Mouse (Mus musculus): Measurements from ENCODE around the gene Akap13. TPM values are rescaled to one million over a fixed set of nuclear protein-coding genes. Genes with fewer than 3 reads are reported as not detected.

Gene Akap13
- polyA plus RNA-seq, 1 experiment from 2014 or later, result 52.9 TPM

DNA sequence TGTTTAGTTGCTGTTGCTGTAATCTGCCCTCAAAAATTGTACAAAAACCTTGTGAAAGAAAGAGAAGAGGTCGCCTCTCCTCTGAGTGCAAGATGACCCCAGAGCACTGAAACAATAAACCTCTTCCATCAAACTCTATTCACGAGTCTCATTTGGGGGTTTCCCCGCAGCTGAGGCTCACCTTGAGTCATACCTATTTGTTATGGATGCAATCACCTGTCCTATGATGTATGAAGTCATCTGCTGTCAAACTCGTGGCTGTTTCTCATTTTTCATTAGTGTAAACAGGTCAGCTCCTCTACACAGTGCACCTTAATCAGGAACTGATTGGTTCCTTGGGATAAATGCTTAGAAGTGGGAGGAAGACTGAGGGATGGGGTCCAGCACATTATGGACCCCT is 345.2 kb downstream of the Akap13 start:
- Histone ChIP-seq H3K9me3 (ENCODE audit: low read length) (no peaks in the 10 kb centered on the region), H3K4me1 (ENCODE audit: insufficient read depth, low read depth, low read length) (no peaks in the 10 kb centered on the region), H3K27ac (ENCODE audit: low read length) (no peak overlapping the region), H3K4me2 (replicated peaks; ENCODE audit: low read depth, low read length) (no peak overlapping the region), H3K36me3 (ENCODE audit: insufficient read depth, low read length) (no peaks in the 10 kb centered on the region), H3K27me3 (replicated peaks; ENCODE audit: insufficient read depth, low read length) (no peaks in the 10 kb centered on the region), H3K9ac (replicated peaks; ENCODE audit: low read depth) (no peak overlapping the region), H3K4me3 (ENCODE audit: low read depth, low read length) (no peak overlapping the region)
- no peak for DNase-seq (ENCODE audit: low spot score)
- ATAC-seq, result no peak
- TF ChIP-seq CTCF (IDR thresholded peaks at IDR 0.05) (no peak), EP300 (IDR thresholded peaks at IDR 0.05) (no peak)
- 47% methylated on average over 4 of the region's 4 CpGs for WGBS

DNA sequence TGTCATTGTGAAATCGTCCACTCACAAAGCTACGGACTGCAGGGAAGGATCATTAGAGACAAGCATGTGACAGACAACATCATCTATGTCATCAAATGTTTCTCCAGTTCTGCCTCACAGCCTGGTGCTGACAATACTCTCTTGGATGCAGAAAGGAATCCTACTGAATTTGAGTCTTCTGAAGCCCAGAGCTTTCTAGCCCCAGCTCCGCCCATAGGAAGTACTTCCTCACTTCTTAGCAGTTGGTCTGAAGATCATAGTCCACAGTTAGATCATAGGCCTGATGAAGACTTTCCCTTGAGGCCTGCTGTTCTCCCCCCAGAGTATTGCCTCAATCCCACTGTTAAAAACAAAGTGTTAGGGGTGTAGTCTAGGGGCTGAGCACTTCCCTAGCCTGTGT is 345.7 kb downstream of the Akap13 start:
- no peaks in the 10 kb centered on the region for H3K36me3 ChIP-seq (ENCODE audit: insufficient read depth, low read length)
- no peak for TF ChIP-seq EP300 (IDR thresholded peaks at IDR 0.05)
- no peak for TF ChIP-seq CTCF (IDR thresholded peaks at IDR 0.05)
- no peak overlapping the region for H3K4me2 ChIP-seq (replicated peaks; ENCODE audit: low read depth, low read length)
- ATAC-seq (no peak), DNase-seq (ENCODE audit: low spot score) (no peak)
- 86% methylated on average over 3 of the region's 3 CpGs for WGBS
- no peaks in the 10 kb centered on the region for H3K9me3 ChIP-seq (ENCODE audit: low read length)
- no peaks in the 10 kb centered on the region for H3K27me3 ChIP-seq (replicated peaks; ENCODE audit: insufficient read depth, low read length)
- H3K27ac ChIP-seq (ENCODE audit: low read length), result no peak overlapping the region
- no peaks in the 10 kb centered on the region for H3K4me1 ChIP-seq (ENCODE audit: insufficient read depth, low read depth, low read length)
- no peak overlapping the region for H3K9ac ChIP-seq (replicated peaks; ENCODE audit: low read depth)
- H3K4me3 ChIP-seq (ENCODE audit: low read depth, low read length), result no peak overlapping the region

DNA sequence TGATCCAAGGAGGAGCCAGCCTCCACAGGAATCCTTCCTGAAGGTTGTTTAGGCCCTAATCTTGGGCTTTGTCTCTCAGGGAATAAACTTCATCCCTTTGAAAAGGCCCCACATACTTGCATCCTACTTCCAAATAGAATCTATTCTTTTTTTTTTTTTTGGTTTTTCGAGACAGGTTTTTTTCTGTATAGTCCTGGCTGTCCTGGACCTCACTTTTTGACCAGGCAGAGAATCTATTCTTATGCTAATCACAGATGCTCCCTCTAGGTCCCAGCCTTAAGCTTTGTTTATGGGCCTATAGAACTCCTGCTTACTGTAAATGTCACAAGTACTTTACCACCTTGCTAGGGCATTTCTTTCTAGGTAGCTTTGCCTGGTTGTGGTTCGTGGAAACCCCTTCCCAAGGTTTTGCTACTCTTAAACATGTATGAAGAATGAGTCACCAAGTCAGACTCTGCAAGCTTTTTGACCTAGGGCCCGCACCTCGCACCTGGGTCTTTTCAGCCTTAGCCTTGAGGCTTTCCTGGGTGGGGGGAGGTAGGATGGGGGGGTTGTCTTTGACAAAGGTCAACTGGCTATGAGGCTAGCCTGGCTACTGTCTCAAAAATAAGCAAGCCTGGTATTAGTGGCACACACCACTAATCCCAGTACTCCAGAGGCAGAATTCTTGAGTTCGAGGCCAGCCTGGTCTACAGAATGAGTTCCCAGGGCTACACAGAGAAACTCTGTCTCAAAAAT is 346.5 kb downstream of the Akap13 start:
- DNase-seq (ENCODE audit: low spot score) (no peak), ATAC-seq (no peak)
- no peak overlapping the region for H3K27ac ChIP-seq (ENCODE audit: low read length)
- H3K9ac ChIP-seq (replicated peaks; ENCODE audit: low read depth), result no peak overlapping the region
- no peak for TF ChIP-seq CTCF (IDR thresholded peaks at IDR 0.05)
- TF ChIP-seq EP300 (IDR thresholded peaks at IDR 0.05), result no peak
- H3K36me3 ChIP-seq (ENCODE audit: insufficient read depth, low read length), result no peaks in the 10 kb centered on the region
- no peak overlapping the region for H3K4me3 ChIP-seq (ENCODE audit: low read depth, low read length)
- no peaks in the 10 kb centered on the region for H3K27me3 ChIP-seq (replicated peaks; ENCODE audit: insufficient read depth, low read length)
- no peaks in the 10 kb centered on the region for H3K9me3 ChIP-seq (ENCODE audit: low read length)
- 88% methylated on average over 5 of the region's 5 CpGs for WGBS
- no peaks in the 10 kb centered on the region; the same call in 1 of the 2 replicates for H3K4me1 ChIP-seq (ENCODE audit: insufficient read depth, low read depth, low read length)
- H3K4me2 ChIP-seq (replicated peaks; ENCODE audit: low read depth, low read length), result no peak overlapping the region

DNA sequence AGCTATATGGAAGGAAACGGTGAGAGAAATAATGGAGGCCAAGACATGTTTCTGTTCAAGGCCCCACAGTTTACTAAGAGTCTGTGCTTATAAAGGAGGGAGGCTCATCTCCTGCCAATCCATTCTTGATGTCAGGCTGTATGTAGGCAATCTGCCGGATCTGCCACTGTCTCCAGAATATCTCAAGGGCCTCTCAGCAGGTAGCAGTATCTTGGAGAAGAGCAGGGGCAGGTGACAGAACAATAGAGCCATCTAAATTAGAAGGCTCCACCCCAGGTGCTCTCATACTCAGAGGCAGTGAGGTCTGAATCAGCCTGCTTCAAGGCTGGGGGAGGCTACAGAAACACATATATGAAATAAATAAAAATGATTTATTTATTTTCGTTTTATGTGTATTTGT is 347.6 kb downstream of the Akap13 start:
- 68% methylated on average over 3 of the region's 3 CpGs for WGBS
- Histone ChIP-seq H3K4me3 (ENCODE audit: low read depth, low read length) (no peak overlapping the region), H3K9ac (replicated peaks; ENCODE audit: low read depth) (no peak overlapping the region), H3K27ac (ENCODE audit: low read length) (no peak overlapping the region), H3K4me2 (replicated peaks; ENCODE audit: low read depth, low read length) (no peak overlapping the region), H3K4me1 (ENCODE audit: insufficient read depth, low read depth, low read length) (no peaks in the 10 kb centered on the region; the same call in 1 of the 2 replicates), H3K27me3 (replicated peaks; ENCODE audit: insufficient read depth, low read length) (no peaks in the 10 kb centered on the region), H3K9me3 (ENCODE audit: low read length) (no peaks in the 10 kb centered on the region), H3K36me3 (ENCODE audit: insufficient read depth, low read length) (no peaks in the 10 kb centered on the region)
- no peak for ATAC-seq
- no peak for DNase-seq (ENCODE audit: low spot score)
- TF ChIP-seq EP300 (IDR thresholded peaks at IDR 0.05) (no peak), CTCF (IDR thresholded peaks at IDR 0.05) (no peak)

Small RNA genes within 50 kb of the gene (microRNA-seq; reads per million reads assigned to microRNA genes)
- gene Gm23251, result not detected

Other genes starting within 250 kb of the Akap13 start
- 0.02 and 0.13 TPM in 2 replicates for gene Sv2b, start 146.3 kb upstream of the Akap13 start, polyA plus RNA-seq (2015; fragmentation: Nextera tagmentation; extraction: Ambion mirVana)

All from lung, postnatal 0 days (tissue).